Mouse (Mus musculus) bone marrow macrophage, adult 2 months (primary cell): ENCODE measurements around the gene Foxn3.

Source experiments
- CTCF ChIP-seq: IDR thresholded peaks from 2 replicates; pipeline ENCODE4 v1.5.1; 2012; ENCODE audit warnings: low read depth, mild to moderate bottlenecking, low read length, moderate library complexity
- POLR2A ChIP-seq: IDR thresholded peaks from 2 replicates; pipeline ENCODE4 v1.6.1; 2012; ENCODE audit warnings: mild to moderate bottlenecking, low read depth, low read length, borderline replicate concordance

DNA sequence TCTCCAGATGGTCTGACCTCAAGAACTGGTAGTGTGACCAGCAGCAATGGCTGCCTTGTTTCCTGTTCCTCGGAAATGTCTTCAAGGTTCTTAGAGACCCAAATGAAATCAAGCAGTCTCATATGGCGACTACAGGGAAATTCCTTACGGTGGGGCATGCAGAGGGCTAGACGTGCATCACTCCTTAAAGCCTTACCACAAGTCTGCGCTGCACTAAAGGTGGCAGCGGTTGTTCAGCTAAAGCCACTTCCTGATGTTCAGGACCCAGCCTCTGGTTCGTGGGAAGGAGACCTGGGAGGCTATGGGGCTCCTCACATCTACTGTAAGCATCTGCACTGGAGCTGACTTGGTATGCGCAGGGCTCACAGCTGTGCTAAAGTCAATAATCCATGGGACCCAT, 357.6 kb downstream of the Foxn3 start:
- TF ChIP-seq CTCF (no peak), POLR2A (no peak)
